Mouse (Mus musculus): ENCODE results near the gene Ndufs8. TPM values are rescaled to one million over a fixed set of nuclear protein-coding genes. Genes with fewer than 3 reads are reported as not detected.

Gene Ndufs8
- polyA plus RNA-seq, 1 experiment from 2014 or later, result 297 TPM

DNA sequence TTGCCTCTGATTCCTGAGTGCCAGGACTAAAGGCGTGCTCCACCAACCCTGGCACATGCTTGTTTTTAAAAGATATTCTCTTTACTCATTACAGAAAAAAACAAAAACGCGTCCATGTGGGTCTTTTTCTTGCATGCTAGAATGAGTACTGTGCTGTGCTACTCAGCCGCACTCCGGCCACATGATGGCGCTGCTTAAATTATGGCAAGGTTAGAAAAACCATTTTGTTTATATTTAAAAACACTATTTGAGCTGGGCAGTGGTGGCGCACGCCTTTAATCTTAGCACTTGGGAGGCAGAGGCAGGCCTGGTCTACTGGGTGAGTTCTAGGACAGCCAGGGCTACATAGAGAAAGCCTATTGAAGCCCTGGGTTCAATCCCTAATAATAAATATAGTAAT, 22.4 kb downstream of the Ndufs8 start:
- 85% methylated on average over 8 of the region's 8 CpGs for WGBS
- Histone ChIP-seq H3K27me3 (replicated peaks; ENCODE audit: control insufficient read depth, insufficient read depth, low read length) (no peaks in the 10 kb centered on the region), H3K9ac (ENCODE audit: low read depth, low read length) (no peak overlapping the region), H3K4me3 (ENCODE audit: low read depth, low read length) (no peak overlapping the region), H3K36me3 (ENCODE audit: control insufficient read depth, insufficient read depth, low read length) (peaks cover 73% of the 10 kb centered on the region), H3K4me1 (ENCODE audit: control insufficient read depth, insufficient read depth, low read length) (no peaks in the 10 kb centered on the region), H3K4me2 (ENCODE audit: low read depth, low read length) (no peak overlapping the region), H3K9me3 (ENCODE audit: control insufficient read depth, low read length) (no peaks in the 10 kb centered on the region), H3K27ac (replicated peaks; ENCODE audit: low read depth, low read length) (no peak overlapping the region)
- no peak for ATAC-seq (ENCODE audit: low read depth)
- no peak for DNase-seq (ENCODE audit: low spot score)

DNA sequence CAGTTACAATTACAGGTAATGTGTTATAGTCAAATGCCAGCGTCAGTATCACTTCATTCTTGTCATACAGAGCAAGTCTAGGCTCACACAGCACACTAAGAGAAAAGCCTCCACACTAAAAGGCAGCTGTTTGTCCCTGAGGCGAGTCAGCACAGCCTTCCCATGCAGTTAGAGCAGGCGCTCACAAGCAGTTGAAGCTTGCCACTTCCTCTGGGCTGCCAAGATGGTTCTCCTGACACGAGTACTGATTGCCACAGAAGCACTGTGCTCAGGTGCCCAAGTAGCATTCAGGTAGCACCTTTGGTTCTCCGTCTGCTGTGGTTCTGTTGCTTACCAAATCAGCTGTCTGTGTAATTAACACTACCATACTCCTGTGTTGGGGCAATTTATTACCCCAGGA, 23.5 kb downstream of the Ndufs8 start:
- Histone ChIP-seq H3K27ac (replicated peaks; ENCODE audit: low read depth, low read length) (no peak overlapping the region), H3K9me3 (ENCODE audit: control insufficient read depth, low read length) (no peaks in the 10 kb centered on the region), H3K36me3 (ENCODE audit: control insufficient read depth, insufficient read depth, low read length) (peaks cover 66% of the 10 kb centered on the region), H3K9ac (ENCODE audit: low read depth, low read length) (no peak overlapping the region), H3K4me3 (ENCODE audit: low read depth, low read length) (no peak overlapping the region), H3K4me1 (ENCODE audit: control insufficient read depth, insufficient read depth, low read length) (no peaks in the 10 kb centered on the region), H3K27me3 (replicated peaks; ENCODE audit: control insufficient read depth, insufficient read depth, low read length) (no peaks in the 10 kb centered on the region), H3K4me2 (ENCODE audit: low read depth, low read length) (no peak overlapping the region)
- ATAC-seq (ENCODE audit: low read depth), result no peak
- no peak for DNase-seq (ENCODE audit: low spot score)
- 92% methylated on average over 5 of the region's 5 CpGs for WGBS

- H3K27me3 ChIP-seq (replicated peaks; ENCODE audit: control insufficient read depth, insufficient read depth, low read length), result no peaks in the 10 kb centered on the region
- 63% methylated on average over 6 of the region's 6 CpGs for WGBS
- no peaks in the 10 kb centered on the region for H3K4me1 ChIP-seq (ENCODE audit: control insufficient read depth, insufficient read depth, low read length)
- no peak overlapping the region for H3K4me2 ChIP-seq (ENCODE audit: low read depth, low read length)
- H3K27ac ChIP-seq (replicated peaks; ENCODE audit: low read depth, low read length), result no peak overlapping the region
- DNase-seq (ENCODE audit: low spot score), result no peak
- peaks cover 28% of the 10 kb centered on the region for H3K36me3 ChIP-seq (ENCODE audit: control insufficient read depth, insufficient read depth, low read length)
- no peak for ATAC-seq (ENCODE audit: low read depth)
- H3K9me3 ChIP-seq (ENCODE audit: control insufficient read depth, low read length), result no peaks in the 10 kb centered on the region
- H3K9ac ChIP-seq (ENCODE audit: low read depth, low read length), result no peak overlapping the region
- H3K4me3 ChIP-seq (ENCODE audit: low read depth, low read length), result no peak overlapping the region
Observed at GRCm38 (mm10) chr19:3884325-3884990, 28.1 kb downstream of the Ndufs8 start.

- Histone ChIP-seq H3K36me3 (ENCODE audit: control insufficient read depth, insufficient read depth, low read length) (peaks cover 33% of the 10 kb centered on the region), H3K27me3 (replicated peaks; ENCODE audit: control insufficient read depth, insufficient read depth, low read length) (no peaks in the 10 kb centered on the region), H3K4me1 (ENCODE audit: control insufficient read depth, insufficient read depth, low read length) (no peaks in the 10 kb centered on the region), H3K27ac (replicated peaks; ENCODE audit: low read depth, low read length) (no peak overlapping the region), H3K9ac (ENCODE audit: low read depth, low read length) (no peak overlapping the region), H3K9me3 (ENCODE audit: control insufficient read depth, low read length) (no peaks in the 10 kb centered on the region), H3K4me3 (ENCODE audit: low read depth, low read length) (no peak overlapping the region), H3K4me2 (ENCODE audit: low read depth, low read length) (no peak overlapping the region)
- 76% methylated on average over 4 of the region's 4 CpGs for WGBS
- DNase-seq (ENCODE audit: low spot score), result no peak
- no peak for ATAC-seq (ENCODE audit: low read depth)
Observed at GRCm38 (mm10) chr19:3882214-3882613, 30.4 kb downstream of the Ndufs8 start.

DNA sequence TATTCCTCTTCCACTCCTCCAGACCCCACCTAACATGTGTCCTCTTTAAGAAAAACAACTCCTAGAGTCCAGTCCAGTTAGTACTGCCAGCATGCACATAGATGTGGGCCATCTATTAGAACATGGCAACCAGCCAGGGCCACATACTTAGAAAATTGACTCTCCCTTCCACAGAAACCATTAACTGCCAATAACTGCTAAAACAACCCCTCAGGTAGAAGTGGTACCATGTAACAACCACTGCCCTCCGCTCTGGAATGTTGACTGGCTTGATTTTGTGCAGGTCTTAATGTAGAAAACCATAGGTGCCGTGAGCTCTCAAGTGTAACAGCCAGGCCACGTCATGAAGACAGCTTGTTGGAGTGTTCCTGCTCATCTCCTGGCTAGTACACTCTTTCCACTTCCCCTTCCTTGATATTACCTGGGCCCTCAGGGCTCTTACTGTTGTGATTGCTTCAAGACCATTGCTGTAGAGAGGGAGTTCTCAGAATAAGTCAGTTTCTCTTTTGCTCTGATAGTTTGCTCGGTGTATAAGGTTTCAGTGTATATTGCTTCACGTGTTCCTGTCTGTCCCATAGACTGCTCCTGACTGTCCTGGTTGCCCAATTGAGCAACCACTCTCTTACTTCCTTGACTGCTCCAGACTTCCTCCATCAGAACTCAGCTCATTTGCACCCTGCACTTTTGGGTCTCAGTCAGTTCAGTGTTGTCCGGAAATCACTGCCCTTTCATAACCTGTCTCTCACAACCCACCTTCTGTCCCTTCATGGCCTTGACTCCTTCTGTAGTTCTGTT, 32.3 kb downstream of the Ndufs8 start:
- 82% methylated on average over 6 of the region's 6 CpGs for WGBS

DNA sequence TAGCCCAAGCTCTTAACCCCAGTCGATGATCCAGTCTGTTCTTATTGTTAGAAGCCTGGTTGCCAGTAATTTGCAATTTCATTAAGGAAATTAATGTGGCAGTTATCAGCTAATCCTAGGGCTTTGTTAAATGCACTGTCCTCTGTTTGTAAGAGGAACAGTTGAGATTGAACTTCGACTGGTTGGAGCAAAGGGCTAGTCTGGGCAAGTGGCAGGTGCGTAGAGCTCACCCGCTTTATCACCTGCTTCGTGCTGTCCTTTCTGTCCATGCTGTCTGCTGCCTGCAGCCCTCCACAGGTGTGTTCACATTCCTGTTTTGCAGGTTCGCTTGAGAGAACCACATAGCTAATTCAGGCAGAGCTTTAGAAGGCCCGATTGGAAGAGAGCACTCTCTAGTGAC, 37.5 kb downstream of the Ndufs8 start:
- H3K4me2 ChIP-seq (ENCODE audit: low read depth, low read length), result no peak overlapping the region
- peaks cover 17% of the 10 kb centered on the region; the same call in 1 of the 2 replicates for H3K4me1 ChIP-seq (ENCODE audit: control insufficient read depth, insufficient read depth, low read length)
- H3K9me3 ChIP-seq (ENCODE audit: control insufficient read depth, low read length), result no peaks in the 10 kb centered on the region
- WGBS, result 70% methylated on average over 7 of the region's 7 CpGs
- DNase-seq (ENCODE audit: low spot score), result peak; percentile 34
- H3K27ac ChIP-seq (replicated peaks; ENCODE audit: low read depth, low read length), result no peak overlapping the region
- no peak overlapping the region for H3K9ac ChIP-seq (ENCODE audit: low read depth, low read length)
- no peaks in the 10 kb centered on the region for H3K27me3 ChIP-seq (replicated peaks; ENCODE audit: control insufficient read depth, insufficient read depth, low read length)
- peaks cover 11% of the 10 kb centered on the region; the same call in 1 of the 2 replicates for H3K36me3 ChIP-seq (ENCODE audit: control insufficient read depth, insufficient read depth, low read length)
- 0 out of 2 replicates have a peak, but pooled peaks have one; percentile 33 for ATAC-seq (ENCODE audit: low read depth)
- H3K4me3 ChIP-seq (ENCODE audit: low read depth, low read length), result no peak overlapping the region

More for the DNA sequence above, 32.3 kb downstream of the Ndufs8 start:
- 0 out of 2 replicates have a peak, but pooled peaks cover under 1% of the 10 kb centered on the region for H3K4me1 ChIP-seq (ENCODE audit: control insufficient read depth, insufficient read depth, low read length)
- peaks cover 20% of the 10 kb centered on the region for H3K36me3 ChIP-seq (ENCODE audit: control insufficient read depth, insufficient read depth, low read length)
- ATAC-seq (ENCODE audit: low read depth) (no peak), DNase-seq (ENCODE audit: low spot score) (no peak)
- H3K27ac ChIP-seq (replicated peaks; ENCODE audit: low read depth, low read length), result no peak overlapping the region
- H3K4me3 ChIP-seq (ENCODE audit: low read depth, low read length), result no peak overlapping the region
- no peaks in the 10 kb centered on the region for H3K27me3 ChIP-seq (replicated peaks; ENCODE audit: control insufficient read depth, insufficient read depth, low read length)
- H3K4me2 ChIP-seq (ENCODE audit: low read depth, low read length), result no peak overlapping the region
- H3K9ac ChIP-seq (ENCODE audit: low read depth, low read length), result no peak overlapping the region
- H3K9me3 ChIP-seq (ENCODE audit: control insufficient read depth, low read length), result no peaks in the 10 kb centered on the region

DNA sequence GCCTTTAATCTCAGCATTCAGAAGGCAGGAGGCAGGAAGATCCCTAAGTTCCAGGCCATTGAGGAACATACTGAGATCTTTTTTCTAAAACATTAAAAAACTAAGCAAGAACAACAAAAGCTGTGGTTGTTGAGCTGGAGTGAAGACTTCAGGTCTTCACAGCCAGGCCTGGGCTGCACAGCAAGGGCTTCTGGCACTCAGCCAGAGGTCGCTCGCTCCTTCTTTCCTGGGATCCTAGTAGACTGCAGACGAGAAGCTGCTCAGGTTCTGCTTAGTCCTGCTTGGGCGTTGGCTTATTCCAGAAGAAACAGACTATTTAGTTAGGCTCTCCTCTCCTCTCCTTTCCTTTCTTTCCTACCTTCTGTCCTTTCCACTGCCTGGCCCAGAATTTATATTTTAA, 40.2 kb downstream of the Ndufs8 start:
- ATAC-seq (ENCODE audit: low read depth), result no peak

DNA sequence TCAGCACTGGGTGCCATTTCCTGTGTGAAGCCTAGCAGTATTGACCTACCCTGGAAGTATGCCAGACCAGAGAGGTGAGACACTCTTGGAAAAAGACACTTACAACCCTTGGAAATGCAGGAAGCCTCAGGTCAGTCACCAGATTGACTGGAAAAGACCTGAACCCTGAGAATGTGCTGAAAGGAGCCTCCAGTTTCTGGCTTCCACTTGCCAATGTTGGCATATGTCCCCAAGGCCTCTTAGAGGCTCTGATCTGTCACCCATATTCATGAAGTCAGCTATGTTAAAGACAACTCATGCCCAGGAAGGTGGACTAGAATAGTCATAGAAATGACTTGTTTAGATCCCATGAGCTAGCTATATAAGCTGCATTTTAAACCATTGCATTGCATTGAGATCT, 41.1 kb downstream of the Ndufs8 start:
- H3K9ac ChIP-seq (ENCODE audit: low read depth, low read length), result no peak overlapping the region
- DNase-seq (ENCODE audit: low spot score), result no peak
- peaks cover 32% of the 10 kb centered on the region for H3K4me1 ChIP-seq (ENCODE audit: control insufficient read depth, insufficient read depth, low read length)
- peaks cover 6% of the 10 kb centered on the region for H3K36me3 ChIP-seq (ENCODE audit: control insufficient read depth, insufficient read depth, low read length)
- ATAC-seq (ENCODE audit: low read depth), result no peak
- no peak overlapping the region for H3K4me2 ChIP-seq (ENCODE audit: low read depth, low read length)
- H3K27me3 ChIP-seq (replicated peaks; ENCODE audit: control insufficient read depth, insufficient read depth, low read length), result no peaks in the 10 kb centered on the region
- H3K9me3 ChIP-seq (ENCODE audit: control insufficient read depth, low read length), result no peaks in the 10 kb centered on the region
- H3K4me3 ChIP-seq (ENCODE audit: low read depth, low read length), result no peak overlapping the region
- H3K27ac ChIP-seq (replicated peaks; ENCODE audit: low read depth, low read length), result no peak overlapping the region

More for the DNA sequence above, 40.2 kb downstream of the Ndufs8 start:
- no peaks in the 10 kb centered on the region for H3K36me3 ChIP-seq (ENCODE audit: control insufficient read depth, insufficient read depth, low read length)
- peaks cover 32% of the 10 kb centered on the region for H3K4me1 ChIP-seq (ENCODE audit: control insufficient read depth, insufficient read depth, low read length)
- no peaks in the 10 kb centered on the region for H3K9me3 ChIP-seq (ENCODE audit: control insufficient read depth, low read length)
- H3K9ac ChIP-seq (ENCODE audit: low read depth, low read length), result no peak overlapping the region
- H3K27ac ChIP-seq (replicated peaks; ENCODE audit: low read depth, low read length), result no peak overlapping the region
- H3K4me2 ChIP-seq (ENCODE audit: low read depth, low read length), result no peak overlapping the region
- H3K4me3 ChIP-seq (ENCODE audit: low read depth, low read length), result no peak overlapping the region
- WGBS, result 68% methylated on average over 3 of the region's 4 CpGs
- no peak for DNase-seq (ENCODE audit: low spot score)
- no peaks in the 10 kb centered on the region for H3K27me3 ChIP-seq (replicated peaks; ENCODE audit: control insufficient read depth, insufficient read depth, low read length)

Data from embryonic facial prominence, embryonic 14.5 days (tissue).